Mouse (Mus musculus) MEL (cell line): ENCODE data around the gene Elfn1. TPM values are rescaled to one million over a fixed set of nuclear protein-coding genes. Genes with fewer than 3 reads are reported as not detected.

ENCODE experiments used
- DNase-seq: peaks from one replicate; pipeline ENCODE4 v3.0.0; 2011; ENCODE audit warnings: low read depth, low spot score
- H3K27ac ChIP-seq: 2 replicates; pipeline ENCODE4 v1.5.1; 2012; ENCODE audit warnings: low read depth, mild to moderate bottlenecking, control low read depth, low read length, moderate library complexity; ENCODE audit not compliant: control insufficient read depth
- H3K27me3 ChIP-seq, 2 experiments: fragments of 150-350 bp in 1 of 2; sonication (generic) in 1 of 2; 2 replicates each; pipeline ENCODE4 v1.6.1; 2012; ENCODE audit warnings: low read length in 2 of 2, mild to moderate bottlenecking in 2 of 2, improper control_type of control experiment in 1 of 2, moderate library complexity in 1 of 2; ENCODE audit not compliant: insufficient read depth in 2 of 2, control insufficient read depth in 1 of 2
- H3K36me3 ChIP-seq, 2 experiments: 2 replicates each; pipeline ENCODE4 v1.6.1; 2012 to 2014; ENCODE audit warnings: low read length in 2 of 2, improper control_type of control experiment in 1 of 2, inconsistent platforms in 1 of 2, mild to moderate bottlenecking in 1 of 2; ENCODE audit not compliant: insufficient read depth in 2 of 2, control insufficient read depth in 1 of 2
- H3K4me1 ChIP-seq, 2 experiments: fragments of 150-350 bp in 1 of 2; sonication (generic) in 1 of 2; 2 replicates each; pipeline ENCODE4 v1.6.1; 2012; ENCODE audit warnings: low read length in 2 of 2, improper control_type of control experiment in 1 of 2, mild to moderate bottlenecking in 1 of 2; ENCODE audit not compliant: insufficient read depth in 2 of 2, control insufficient read depth in 1 of 2
- H3K4me3 ChIP-seq, 2 experiments: fragments of 150-350 bp in 1 of 2; sonication (generic) in 1 of 2; 2 replicates each; pipeline ENCODE4 v1.5.1; 2012; ENCODE audit warnings: low read depth in 2 of 2, low read length in 2 of 2, mild to moderate bottlenecking in 2 of 2, moderate library complexity in 2 of 2, control low read depth in 1 of 2, improper control_type of control experiment in 1 of 2; ENCODE audit not compliant: control insufficient read depth in 1 of 2, insufficient read depth in 1 of 2
- H3K79me2 ChIP-seq: 2 replicates; pipeline ENCODE4 v1.6.1; 2012; ENCODE audit warnings: mild to moderate bottlenecking, low read length, moderate library complexity; ENCODE audit not compliant: control insufficient read depth, poor library complexity, insufficient read depth
- H3K9ac ChIP-seq: 2 replicates; pipeline ENCODE4 v1.6.1; 2012; ENCODE audit warnings: low read depth, mild to moderate bottlenecking, control low read depth, low read length, moderate library complexity; ENCODE audit not compliant: control insufficient read depth, poor library complexity, severe bottlenecking
- H3K9me3 ChIP-seq: fragments of 150-350 bp; sonication (generic); replicated peaks from 2 replicates; pipeline ENCODE4 v1.6.1; 2012; ENCODE audit warnings: mild to moderate bottlenecking, low read length, improper control_type of control experiment, moderate library complexity; ENCODE audit not compliant: insufficient read depth
- CHD1 ChIP-seq: IDR thresholded peaks from 2 replicates; pipeline ENCODE4 v1.6.1; 2012; ENCODE audit warnings: low read depth, mild to moderate bottlenecking, inconsistent platforms, low read length, improper control_type of control experiment
- CHD2 ChIP-seq: IDR thresholded peaks from 2 replicates; pipeline ENCODE4 v1.6.1; 2011; ENCODE audit warnings: low read length, improper control_type of control experiment
- ELF1 ChIP-seq: IDR thresholded peaks from 2 replicates; pipeline ENCODE4 v1.6.1; 2014; ENCODE audit warnings: low read depth, mild to moderate bottlenecking, inconsistent platforms, low read length, improper control_type of control experiment, moderate library complexity
- ETS1 ChIP-seq: IDR thresholded peaks from 2 replicates; pipeline ENCODE4 v1.6.1; 2012; ENCODE audit warnings: low read depth, mild to moderate bottlenecking, inconsistent platforms, low read length, improper control_type of control experiment, moderate library complexity
- HCFC1 ChIP-seq: IDR thresholded peaks from 2 replicates; pipeline ENCODE4 v1.6.1; 2012; ENCODE audit warnings: low read depth, mild to moderate bottlenecking, inconsistent platforms, low read length, improper control_type of control experiment, moderate library complexity
- MXI1 ChIP-seq: IDR thresholded peaks from 2 replicates; pipeline ENCODE4 v1.6.1; 2011; ENCODE audit warnings: mild to moderate bottlenecking, low read depth, low read length, improper control_type of control experiment
- MYB ChIP-seq: IDR thresholded peaks from 2 replicates; pipeline ENCODE4 v1.6.1; 2011; ENCODE audit warnings: mild to moderate bottlenecking, low read depth, low read length, improper control_type of control experiment
- NELFE ChIP-seq: IDR thresholded peaks from 2 replicates; pipeline ENCODE4 v1.6.1; 2011; ENCODE audit warnings: low read depth, low read length, improper control_type of control experiment
- POLR2AphosphoS5 ChIP-seq: IDR thresholded peaks from 2 replicates; pipeline ENCODE4 v1.6.1; 2012; ENCODE audit warnings: low read depth, borderline replicate concordance, mild to moderate bottlenecking, inconsistent platforms, low read length, moderate library complexity, mixed read lengths
- SMC3 ChIP-seq: IDR thresholded peaks from 2 replicates; pipeline ENCODE4 v1.6.1; 2011; ENCODE audit warnings: low read depth, low read length, improper control_type of control experiment
- TAL1 ChIP-seq: IDR thresholded peaks from 2 replicates; pipeline ENCODE4 v1.6.1; 2012; ENCODE audit warnings: mild to moderate bottlenecking, inconsistent platforms, low read length, moderate library complexity, mixed read lengths
- TBP ChIP-seq: IDR thresholded peaks from 2 replicates; pipeline ENCODE4 v1.8.0; 2011; ENCODE audit warnings: low read depth, low read length, improper control_type of control experiment
- TCF12 ChIP-seq: IDR thresholded peaks from 2 replicates; pipeline ENCODE4 v1.6.1; 2014; ENCODE audit warnings: low read depth, mild to moderate bottlenecking, inconsistent platforms, low read length, improper control_type of control experiment, moderate library complexity
- UBTF ChIP-seq: IDR thresholded peaks from 2 replicates; pipeline ENCODE4 v1.6.1; 2012; ENCODE audit warnings: low read depth, mild to moderate bottlenecking, inconsistent platforms, low read length, improper control_type of control experiment, moderate library complexity, borderline replicate concordance; ENCODE audit not compliant: insufficient read depth
- USF1 ChIP-seq: IDR thresholded peaks from 2 replicates; pipeline ENCODE4 v1.6.1; 2014; ENCODE audit warnings: low read depth, mild to moderate bottlenecking, inconsistent platforms, low read length, improper control_type of control experiment, moderate library complexity
- USF2 ChIP-seq, 2 experiments: IDR thresholded peaks; 2 replicates each; pipeline ENCODE4 v1.6.1; 2011 to 2012; ENCODE audit warnings: improper control_type of control experiment in 2 of 2, low read length in 2 of 2, borderline replicate concordance in 1 of 2, inconsistent platforms in 1 of 2, low read depth in 1 of 2, mild to moderate bottlenecking in 1 of 2; ENCODE audit not compliant: insufficient read depth in 1 of 2
- ZC3H11A ChIP-seq: IDR thresholded peaks from 2 replicates; pipeline ENCODE4 v1.6.1; 2012; ENCODE audit warnings: low read depth, mild to moderate bottlenecking, inconsistent platforms, low read length, improper control_type of control experiment
- ZKSCAN1 ChIP-seq: IDR thresholded peaks from 2 replicates; pipeline ENCODE4 v1.6.1; 2012; ENCODE audit warnings: low read depth, mild to moderate bottlenecking, inconsistent platforms, low read length, improper control_type of control experiment, moderate library complexity
- polyA plus RNA-seq, 2 experiments: library from polyadenylated mRNA; stranded (reverse) in 1 of 2; unstranded in 1 of 2; fragments of >175 nt in 1 of 2; fragments of >200 nt in 1 of 2; gene quantifications; 2 replicates each; pipeline versions ENCODE4 v1.2.1 to v1.2.4; 2012; ENCODE audit warnings: low replicate concordance in 2 of 2, low read depth in 1 of 2; ENCODE audit not compliant: insufficient read length in 2 of 2, insufficient read depth in 1 of 2, missing spikeins in 1 of 2
- total RNA-seq: library from RNA; depleted of rRNA; stranded (reverse); fragments of 300-350 nt; gene quantifications from 2 replicates; pipeline ENCODE4 v1.2.3, GENCODE M21; 2012

Elfn1 gene
- total and polyA plus RNA-seq, 3 experiments: 0.08 TPM; not detected in 2

GRCm38 (mm10) chr5:139877563-139877962, 30.2 kb upstream of the Elfn1 start:
- Histone ChIP-seq H3K27ac (no peak overlapping the region), H3K9ac (no peak overlapping the region), H3K9me3 (no peaks in the 10 kb centered on the region), H3K27me3 (peaks cover 0 to 2% of the 10 kb centered on the region in 2 experiments; a peak in 1 of 4 replicates), H3K4me1 (no peaks in the 10 kb centered on the region), H3K79me2 (no peaks in the 10 kb centered on the region), H3K36me3 (no peaks in the 10 kb centered on the region), H3K4me3 (no peak overlapping the region)
- no peak for DNase-seq
- TF ChIP-seq USF1 (no peak), ELF1 (no peak), POLR2AphosphoS5 (no peak), USF2 (IDR thresholded peaks at IDR 0.05; ENCODE audit: borderline replicate concordance in 1 of 2, insufficient read depth in 1 of 2, low read depth in 1 of 2, low read length in 2 of 2) (no peak), ZKSCAN1 (no peak), CHD1 (no peak), TBP (no peak), MXI1 (no peak), TCF12 (no peak), SMC3 (no peak), MYB (no peak), ZC3H11A (no peak), ETS1 (no peak), UBTF (no peak), TAL1 (no peak)

- H3K9ac ChIP-seq: no peak overlapping the region
- no peaks in the 10 kb centered on the region for H3K9me3 ChIP-seq
These were observed 28.0 kb upstream of the Elfn1 start for GRCm38 (mm10) chr5:139879694-139880093.

More at GRCm38 (mm10) chr5:139879694-139880093, 28.0 kb upstream of the Elfn1 start:
- no peak for DNase-seq
- Histone ChIP-seq H3K27ac (no peak overlapping the region), H3K4me3 (no peak overlapping the region), H3K79me2 (no peaks in the 10 kb centered on the region), H3K4me1 (no peaks in the 10 kb centered on the region), H3K27me3 (peaks cover 0 to 2% of the 10 kb centered on the region in 2 experiments; a peak in 1 of 4 replicates), H3K36me3 (no peaks in the 10 kb centered on the region)
- no peak for TF ChIP-seq TCF12
- TF ChIP-seq HCFC1: no peak
- TF ChIP-seq CHD2: no peak
- TF ChIP-seq MXI1: no peak
- no peak for TF ChIP-seq POLR2AphosphoS5
- TF ChIP-seq NELFE: no peak
